Mouse (Mus musculus) spleen, postnatal 4 days (tissue): ENCODE measurements around the gene Ptprd.

ENCODE experiments used
- DNase-seq, 2 experiments: peaks; one replicate each; pipeline ENCODE4 v3.0.0; 2022; ENCODE audit warnings: low spot score in 2 of 2

The Ptprd gene

GRCm38 (mm10) chr4:75953349-75954060, 2258.3 kb downstream of the Ptprd start:
- DNase-seq = no peak

- no peak for DNase-seq
These were observed 2261.2 kb downstream of the Ptprd start for GRCm38 (mm10) chr4:75950582-75950981.

- no peak for DNase-seq
These were observed 2316.9 kb downstream of the Ptprd start for GRCm38 (mm10) chr4:75894871-75895270.
